Mouse (Mus musculus): ENCODE results near the gene Rnf212. TPM values are rescaled to one million over a fixed set of nuclear protein-coding genes. Genes with fewer than 3 reads are reported as not detected.

Gene Rnf212
- polyA plus RNA-seq, 1 experiment from 2014 or later: not detected

DNA sequence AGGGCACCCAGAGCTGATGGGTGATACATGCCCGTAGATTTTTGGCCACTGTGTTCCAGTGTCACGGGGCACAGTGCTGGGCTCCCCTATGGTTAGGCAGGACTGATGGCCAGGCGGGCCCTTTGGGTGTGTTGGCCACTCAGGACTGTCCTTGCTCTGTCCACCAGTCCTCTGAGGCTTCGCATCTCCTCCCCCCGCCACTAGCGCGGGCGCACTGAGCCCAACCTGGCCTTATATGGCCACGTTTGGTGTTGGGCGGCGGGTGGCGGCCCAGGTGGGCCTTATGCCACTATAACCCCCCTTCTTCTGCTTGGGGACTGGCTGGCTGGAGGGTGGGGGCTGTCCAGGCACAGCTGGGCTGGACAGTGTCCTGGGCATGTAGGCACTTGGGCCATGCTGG is 78.9 kb downstream of the Rnf212 start:
- TF ChIP-seq CTCF (IDR thresholded peaks at IDR 0.05; ENCODE audit: low read depth): no peak
- DNase-seq (ENCODE audit: low spot score) (no peak), ATAC-seq (replicated peaks; ENCODE audit: low FRiP score, low read depth) (no peak)
- 91% methylated on average over 11 of the region's 12 CpGs for WGBS
- no peaks in the 10 kb centered on the region for H3K9me3 ChIP-seq (replicated peaks; ENCODE audit: low read length)
- peaks cover 24% of the 10 kb centered on the region for H3K4me1 ChIP-seq (replicated peaks; ENCODE audit: insufficient read depth, low read length)
- H3K4me2 ChIP-seq (ENCODE audit: low read length): no peak overlapping the region
- no peaks in the 10 kb centered on the region for H3K27me3 ChIP-seq (ENCODE audit: insufficient read depth, low read length)
- no peak overlapping the region for H3K9ac ChIP-seq (ENCODE audit: low read depth, low read length)
- 0 out of 2 replicates have a peak, but pooled peaks cover 2% of the 10 kb centered on the region for H3K36me3 ChIP-seq (ENCODE audit: insufficient read depth, low read length)
- H3K27ac ChIP-seq: no peak overlapping the region
- H3K4me3 ChIP-seq (replicated peaks; ENCODE audit: low read depth, low read length): no peak overlapping the region

DNA sequence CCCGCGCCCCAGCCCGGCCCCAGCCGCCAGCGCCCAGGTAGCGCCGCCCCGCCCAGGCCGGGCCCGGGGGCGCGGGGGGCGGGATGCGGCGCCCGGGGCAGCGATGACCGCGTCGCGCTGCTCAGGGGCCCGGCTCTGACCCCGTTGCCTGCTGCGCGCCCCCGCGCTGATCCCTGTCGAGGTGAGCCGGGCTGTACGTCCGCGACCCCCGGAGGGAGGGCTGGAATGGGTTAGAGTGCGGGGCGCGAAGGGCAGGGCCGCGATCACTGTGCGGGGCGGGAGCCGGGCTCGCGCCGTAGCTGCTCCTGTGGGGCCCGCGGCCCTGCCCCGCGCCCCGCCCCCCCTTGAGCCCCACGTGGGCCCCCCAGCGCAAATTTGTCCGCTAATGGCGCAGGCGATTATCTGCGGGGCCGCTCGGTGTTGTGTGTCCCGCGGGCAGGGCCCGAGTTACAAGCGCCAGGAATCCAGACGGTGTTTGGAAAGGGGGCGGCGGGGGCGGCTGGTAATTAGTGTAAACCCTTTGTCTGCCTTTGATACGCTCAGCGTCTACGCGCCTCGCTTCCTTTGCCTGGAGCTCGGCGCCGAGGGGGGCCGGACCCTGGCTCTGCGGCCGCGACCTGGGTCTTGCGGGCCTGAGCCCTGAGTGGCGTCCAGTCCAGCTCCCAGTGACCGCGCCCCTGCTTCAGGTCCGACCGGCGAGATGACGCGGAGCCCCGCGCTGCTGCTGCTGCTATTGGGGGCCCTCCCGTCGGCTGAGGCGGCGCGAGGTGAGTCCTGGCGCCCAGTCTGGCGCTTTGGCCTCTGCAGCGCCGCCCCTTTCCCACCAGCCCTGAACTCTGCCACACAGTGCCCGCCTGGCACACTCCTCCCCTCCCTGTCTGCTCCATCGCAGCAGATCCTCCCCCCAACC is 80.2 kb downstream of the Rnf212 start:
- peak overlapping the region; percentile 97 for H3K4me3 ChIP-seq (replicated peaks; ENCODE audit: low read depth, low read length)
- peaks cover 11% of the 10 kb centered on the region; the same call in 1 of the 2 replicates for H3K4me1 ChIP-seq (replicated peaks; ENCODE audit: insufficient read depth, low read length)
- no peaks in the 10 kb centered on the region for H3K36me3 ChIP-seq (ENCODE audit: insufficient read depth, low read length)
- no peaks in the 10 kb centered on the region for H3K9me3 ChIP-seq (replicated peaks; ENCODE audit: low read length)
- peak overlapping the region; percentile 79 for H3K9ac ChIP-seq (ENCODE audit: low read depth, low read length)
- H3K27ac ChIP-seq: peak overlapping the region; percentile 27; the same call in 1 of the 2 replicates
- TF ChIP-seq CTCF (IDR thresholded peaks at IDR 0.05; ENCODE audit: low read depth): no peak
- peak; percentile 55 for DNase-seq (ENCODE audit: low spot score)
- H3K27me3 ChIP-seq (ENCODE audit: insufficient read depth, low read length): no peaks in the 10 kb centered on the region
- under 1% methylated on average over 91 of the region's 99 CpGs for WGBS
- H3K4me2 ChIP-seq (ENCODE audit: low read length): peak overlapping the region; percentile 96
- peak; percentile 36 for ATAC-seq (replicated peaks; ENCODE audit: low FRiP score, low read depth)

DNA sequence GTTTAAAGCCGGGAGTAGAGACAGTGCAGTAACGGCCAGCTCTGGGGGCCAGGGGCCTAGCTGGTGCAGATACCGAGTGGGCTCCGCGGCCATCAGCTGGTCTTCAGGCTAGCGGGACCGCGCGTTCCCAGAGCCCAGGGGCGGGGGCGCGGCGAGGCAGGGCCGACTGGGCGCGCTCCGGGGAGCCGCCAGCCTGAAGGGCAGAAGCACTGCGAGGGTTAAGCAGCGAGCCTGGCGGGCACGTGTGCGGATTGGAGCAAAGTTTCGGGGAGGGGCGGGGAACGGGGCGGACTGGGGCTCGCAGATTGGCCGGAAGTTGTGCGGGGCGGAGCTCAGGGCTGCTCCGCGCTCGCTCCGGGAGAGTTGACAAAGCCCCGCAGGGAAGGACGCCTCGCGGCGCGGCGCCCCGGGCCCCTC is 80.9 kb downstream of the Rnf212 start:
- H3K9me3 ChIP-seq (replicated peaks; ENCODE audit: low read length): no peaks in the 10 kb centered on the region
- H3K4me2 ChIP-seq (ENCODE audit: low read length): peak overlapping the region; percentile 96
- under 1% methylated on average over 36 of the region's 43 CpGs for WGBS
- ATAC-seq (replicated peaks; ENCODE audit: low FRiP score, low read depth) (peak; percentile 93), DNase-seq (ENCODE audit: low spot score) (peak; percentile 97)
- H3K4me1 ChIP-seq (replicated peaks; ENCODE audit: insufficient read depth, low read length): peaks cover 11% of the 10 kb centered on the region; the same call in 1 of the 2 replicates
- H3K27me3 ChIP-seq (ENCODE audit: insufficient read depth, low read length): no peaks in the 10 kb centered on the region
- peak overlapping the region; percentile 79 for H3K9ac ChIP-seq (ENCODE audit: low read depth, low read length)
- H3K36me3 ChIP-seq (ENCODE audit: insufficient read depth, low read length): no peaks in the 10 kb centered on the region
- no peak for TF ChIP-seq CTCF (IDR thresholded peaks at IDR 0.05; ENCODE audit: low read depth)
- no peak overlapping the region for H3K27ac ChIP-seq
- H3K4me3 ChIP-seq (replicated peaks; ENCODE audit: low read depth, low read length): peak overlapping the region; percentile 97

DNA sequence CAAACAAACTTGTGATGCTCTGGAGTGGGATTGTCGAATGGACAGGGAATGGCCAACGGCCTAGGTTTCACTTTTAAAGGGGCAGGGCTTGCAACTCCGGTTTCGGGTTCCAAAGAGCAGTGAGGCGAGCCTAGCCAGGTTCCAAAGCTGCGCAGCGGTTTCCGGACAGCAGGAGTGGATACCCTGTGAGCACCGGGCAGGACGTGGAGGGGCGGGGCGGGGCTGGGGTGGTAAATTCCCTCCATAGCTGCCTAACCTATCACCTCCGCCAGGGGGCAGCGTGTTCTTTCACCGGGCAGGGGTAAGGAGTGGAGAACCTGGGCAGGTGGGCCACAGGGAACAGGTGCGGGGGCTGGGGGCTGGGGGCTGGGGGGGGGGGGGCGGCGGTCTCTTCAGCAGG is 82.5 kb downstream of the Rnf212 start, which contains the start of gene Fgfrl1:
Fgfrl1 (plus strand) TSS at position 112 of the 400 bp plus-strand sequence.
- peak; percentile 54 for ATAC-seq (replicated peaks; ENCODE audit: low FRiP score, low read depth)
- H3K4me3 ChIP-seq (replicated peaks; ENCODE audit: low read depth, low read length): peak within 1 kb of the TSS; percentile 97
- H3K36me3 ChIP-seq (ENCODE audit: insufficient read depth, low read length): no peaks in the 10 kb centered on the region
- no peaks in the 10 kb centered on the region for H3K27me3 ChIP-seq (ENCODE audit: insufficient read depth, low read length)
- peak within 1 kb of the TSS; percentile 45; the same call in 1 of the 2 replicates for H3K9ac ChIP-seq (ENCODE audit: low read depth, low read length)
- H3K27ac ChIP-seq: no peak within 1 kb of the TSS
- WGBS: 3% methylated on average over 15 of the region's 18 CpGs
- H3K9me3 ChIP-seq (replicated peaks; ENCODE audit: low read length): no peaks in the 10 kb centered on the region
- TF ChIP-seq CTCF (IDR thresholded peaks at IDR 0.05; ENCODE audit: low read depth): peak; percentile 65
- DNase-seq (ENCODE audit: low spot score): peak; percentile 80
- peak within 1 kb of the TSS; percentile 96 for H3K4me2 ChIP-seq (ENCODE audit: low read length)
- H3K4me1 ChIP-seq (replicated peaks; ENCODE audit: insufficient read depth, low read length): peaks cover 11% of the 10 kb centered on the region; the same call in 1 of the 2 replicates

GRCm38 (mm10) chr5:108691152-108691551 is 83.6 kb downstream of the Rnf212 start:
- TF ChIP-seq CTCF (IDR thresholded peaks at IDR 0.05; ENCODE audit: low read depth): peak; percentile 50
- no peak overlapping the region for H3K9ac ChIP-seq (ENCODE audit: low read depth, low read length)

GRCm38 (mm10) chr5:108689091-108689490 is 85.7 kb downstream of the Rnf212 start:
- WGBS: 68% methylated on average over 5 of the region's 5 CpGs
- no peaks in the 10 kb centered on the region for H3K9me3 ChIP-seq (replicated peaks; ENCODE audit: low read length)
- H3K4me2 ChIP-seq (ENCODE audit: low read length): no peak overlapping the region
- DNase-seq (ENCODE audit: low spot score) (no peak), ATAC-seq (replicated peaks; ENCODE audit: low FRiP score, low read depth) (no peak)
- no peak overlapping the region for H3K4me3 ChIP-seq (replicated peaks; ENCODE audit: low read depth, low read length)
- H3K36me3 ChIP-seq (ENCODE audit: insufficient read depth, low read length): no peaks in the 10 kb centered on the region
- TF ChIP-seq CTCF (IDR thresholded peaks at IDR 0.05; ENCODE audit: low read depth): no peak
- no peaks in the 10 kb centered on the region for H3K4me1 ChIP-seq (replicated peaks; ENCODE audit: insufficient read depth, low read length)
- H3K9ac ChIP-seq (ENCODE audit: low read depth, low read length): no peak overlapping the region
- H3K27ac ChIP-seq: no peak overlapping the region
- no peaks in the 10 kb centered on the region for H3K27me3 ChIP-seq (ENCODE audit: insufficient read depth, low read length)

More at GRCm38 (mm10) chr5:108691152-108691551, 83.6 kb downstream of the Rnf212 start:
- H3K9me3 ChIP-seq (replicated peaks; ENCODE audit: low read length): no peaks in the 10 kb centered on the region
- no peaks in the 10 kb centered on the region for H3K36me3 ChIP-seq (ENCODE audit: insufficient read depth, low read length)
- H3K4me2 ChIP-seq (ENCODE audit: low read length): no peak overlapping the region
- 76% methylated on average over 4 of the region's 4 CpGs for WGBS
- H3K27ac ChIP-seq: no peak overlapping the region
- H3K27me3 ChIP-seq (ENCODE audit: insufficient read depth, low read length): no peaks in the 10 kb centered on the region
- H3K4me1 ChIP-seq (replicated peaks; ENCODE audit: insufficient read depth, low read length): peaks cover 11% of the 10 kb centered on the region; the same call in 1 of the 2 replicates
- H3K4me3 ChIP-seq (replicated peaks; ENCODE audit: low read depth, low read length): no peak overlapping the region
- no peak for DNase-seq (ENCODE audit: low spot score)
- no peak for ATAC-seq (replicated peaks; ENCODE audit: low FRiP score, low read depth)
